16 mouse cellular contexts compared by ENCODE assay signal in genomic region chr2:123311554-123312276, GRCm38 (mm10).
DNase-seq lines count a peak whose midpoint lies in the region; ATAC-seq and TF ChIP-seq lines count a peak whose summit lies in the region.
"Had no signal": no experiment of that assay in that cellular context is flagged by ENCODE, and none has a peak within 500 bp of the region (broad histone marks: within the 10 kb centered on the region; RNA-seq: fewer than 3 reads in every experiment).

No protein-coding gene starts in this region.

- ATAC-seq in cerebellum, adult (ENCODE audit: insufficient number of reproducible peaks, low FRiP score, low TSS enrichment), result peak; percentile 21; the same call in 1 of the 2 replicates
- 0 out of 2 replicates have a peak, but pooled peaks have one; percentile 15 for ATAC-seq in hindbrain, embryonic 15.5 days (ENCODE audit: low FRiP score, low read depth)
- no peak for ATAC-seq in hindbrain, embryonic 14.5 days (ENCODE audit: low FRiP score)
- no peak; the same call in 1 of the 2 replicates for ATAC-seq in midbrain, embryonic 14.5 days (ENCODE audit: low FRiP score, low TSS enrichment)
- ATAC-seq in midbrain, postnatal 0 days (ENCODE audit: low FRiP score), result no peak

- peaks cover 4% of the 10 kb centered on the region; the same call in 1 of the 2 replicates for H3K4me1 ChIP-seq in hindbrain, embryonic 15.5 days (replicated peaks)
- no peaks in the 10 kb centered on the region for H3K4me1 ChIP-seq in hindbrain, embryonic 14.5 days (replicated peaks; ENCODE audit: control insufficient read depth, insufficient read depth, low read length)
- no peaks in the 10 kb centered on the region for H3K4me1 ChIP-seq in midbrain, embryonic 14.5 days (ENCODE audit: control insufficient read depth, insufficient read depth, low read length)
- H3K4me1 ChIP-seq in midbrain, postnatal 0 days (ENCODE audit: insufficient read depth, low read length), result peaks cover 4% of the 10 kb centered on the region; the same call in 1 of the 2 replicates
- H3K4me1 ChIP-seq: embryonic facial prominence, embryonic 13.5 days; kidney, embryonic 15.5 days; neural tube, embryonic 13.5 days had no signal

- no peak for TF ChIP-seq CTCF in midbrain, postnatal 0 days (IDR thresholded peaks at IDR 0.05)

- no peak overlapping the region for H3K9ac ChIP-seq in hindbrain, embryonic 15.5 days
- no peak overlapping the region for H3K9ac ChIP-seq in hindbrain, embryonic 14.5 days
- no peak overlapping the region for H3K9ac ChIP-seq in midbrain, embryonic 14.5 days (replicated peaks; ENCODE audit: low read length)
- H3K9ac ChIP-seq in midbrain, postnatal 0 days (replicated peaks; ENCODE audit: low read length, poor library complexity, severe bottlenecking), result no peak overlapping the region
- H3K9ac ChIP-seq: embryonic facial prominence, embryonic 13.5 days; kidney, embryonic 15.5 days; liver, embryonic 14.5 days; lung, embryonic 14.5 days; neural tube, embryonic 13.5 days had no signal

- H3K27ac ChIP-seq in hindbrain, embryonic 15.5 days (replicated peaks), result no peak overlapping the region
- no peak overlapping the region for H3K27ac ChIP-seq in hindbrain, embryonic 14.5 days
- no peak overlapping the region for H3K27ac ChIP-seq in midbrain, embryonic 14.5 days (replicated peaks; ENCODE audit: low read depth, low read length)
- H3K27ac ChIP-seq in midbrain, postnatal 0 days (ENCODE audit: low read depth, low read length), result no peak overlapping the region
- H3K27ac ChIP-seq: embryonic facial prominence, embryonic 13.5 days; kidney, embryonic 15.5 days; liver, embryonic 14.5 days; neural tube, embryonic 13.5 days had no signal

- no peaks in the 10 kb centered on the region for H3K36me3 ChIP-seq in hindbrain, embryonic 15.5 days
- H3K36me3 ChIP-seq in hindbrain, embryonic 14.5 days (replicated peaks; ENCODE audit: control insufficient read depth, insufficient read depth), result no peaks in the 10 kb centered on the region
- H3K36me3 ChIP-seq in midbrain, embryonic 14.5 days (ENCODE audit: control insufficient read depth, insufficient read depth, low read length), result no peaks in the 10 kb centered on the region
- no peaks in the 10 kb centered on the region for H3K36me3 ChIP-seq in midbrain, postnatal 0 days (ENCODE audit: insufficient read depth, low read length)
- H3K36me3 ChIP-seq: embryonic facial prominence, embryonic 13.5 days; kidney, embryonic 15.5 days; neural tube, embryonic 13.5 days had no signal

- no peaks in the 10 kb centered on the region for H3K9me3 ChIP-seq in hindbrain, embryonic 15.5 days
- no peaks in the 10 kb centered on the region for H3K9me3 ChIP-seq in hindbrain, embryonic 14.5 days (ENCODE audit: control insufficient read depth, low read length)
- no peaks in the 10 kb centered on the region for H3K9me3 ChIP-seq in midbrain, embryonic 14.5 days (ENCODE audit: control insufficient read depth, low read length)
- no peaks in the 10 kb centered on the region for H3K9me3 ChIP-seq in midbrain, postnatal 0 days (ENCODE audit: low read length)
- H3K9me3 ChIP-seq: embryonic facial prominence, embryonic 13.5 days; kidney, embryonic 15.5 days; neural tube, embryonic 13.5 days had no signal

- no peak for DNase-seq in cerebellum, adult 9-11 months
- DNase-seq in hindbrain, embryonic 14.5 days (ENCODE audit: low spot score), result no peak
- peak; percentile 9 for DNase-seq in midbrain, embryonic 14.5 days
- no peak for DNase-seq in midbrain, postnatal 0 days (ENCODE audit: low spot score)
- DNase-seq in adrenal gland, adult 2 months, result no peak
- no peak for DNase-seq in adrenal gland, adult (ENCODE audit: inconsistent age in 2 of 2, low spot score in 1 of 2)

- H3K4me3 ChIP-seq in hindbrain, embryonic 15.5 days, result no peak overlapping the region
- H3K4me3 ChIP-seq in hindbrain, embryonic 14.5 days (replicated peaks; ENCODE audit: low read length), result no peak overlapping the region
- H3K4me3 ChIP-seq in midbrain, embryonic 14.5 days (replicated peaks; ENCODE audit: low read depth, low read length), result no peak overlapping the region
- H3K4me3 ChIP-seq in midbrain, postnatal 0 days (ENCODE audit: low read depth, low read length), result no peak overlapping the region
- H3K4me3 ChIP-seq: embryonic facial prominence, embryonic 13.5 days; kidney, embryonic 15.5 days; myocyte; neural tube, embryonic 13.5 days had no signal

- H3K27me3 ChIP-seq in hindbrain, embryonic 15.5 days, result no peaks in the 10 kb centered on the region
- H3K27me3 ChIP-seq in hindbrain, embryonic 14.5 days (ENCODE audit: control insufficient read depth, insufficient read depth, low read length), result no peaks in the 10 kb centered on the region
- H3K27me3 ChIP-seq in midbrain, embryonic 14.5 days (ENCODE audit: control insufficient read depth, insufficient read depth, low read length), result no peaks in the 10 kb centered on the region
- no peaks in the 10 kb centered on the region for H3K27me3 ChIP-seq in midbrain, postnatal 0 days (ENCODE audit: insufficient read depth, low read length)
- H3K27me3 ChIP-seq: CH12.LX; embryonic facial prominence, embryonic 13.5 days; kidney, embryonic 15.5 days; neural tube, embryonic 13.5 days had no signal

- 73% methylated on average over 6 of the region's 6 CpGs for WGBS in hindbrain, embryonic 15.5 days
- 70% methylated on average over 6 of the region's 6 CpGs for WGBS in hindbrain, embryonic 14.5 days
- WGBS in midbrain, embryonic 14.5 days, result 65% methylated on average over 6 of the region's 6 CpGs
- 63% methylated on average over 6 of the region's 6 CpGs for WGBS in midbrain, postnatal 0 days

- H3K4me2 ChIP-seq in hindbrain, embryonic 15.5 days, result no peak overlapping the region
- no peak overlapping the region for H3K4me2 ChIP-seq in hindbrain, embryonic 14.5 days (replicated peaks)
- no peak overlapping the region for H3K4me2 ChIP-seq in midbrain, embryonic 14.5 days (ENCODE audit: low read length)
- H3K4me2 ChIP-seq in midbrain, postnatal 0 days (ENCODE audit: low read depth, low read length, poor library complexity, severe bottlenecking), result no peak overlapping the region
- H3K4me2 ChIP-seq: embryonic facial prominence, embryonic 13.5 days; heart, embryonic 11.5 days; kidney, embryonic 15.5 days; lung, embryonic 14.5 days; neural tube, embryonic 13.5 days had no signal

Comparison
In these comparisons a context has a peak if more than half of its experiments do, and no peak if none do; other contexts are left out.
1. ATAC-seq: peak in cerebellum, adult (single experiment) and hindbrain, embryonic 15.5 days (single experiment); none in hindbrain, embryonic 14.5 days (single experiment), midbrain, embryonic 14.5 days (single experiment) and midbrain, postnatal 0 days (single experiment).